ENCODE assay signal across 22 mouse cellular contexts in the genomic region with DNA sequence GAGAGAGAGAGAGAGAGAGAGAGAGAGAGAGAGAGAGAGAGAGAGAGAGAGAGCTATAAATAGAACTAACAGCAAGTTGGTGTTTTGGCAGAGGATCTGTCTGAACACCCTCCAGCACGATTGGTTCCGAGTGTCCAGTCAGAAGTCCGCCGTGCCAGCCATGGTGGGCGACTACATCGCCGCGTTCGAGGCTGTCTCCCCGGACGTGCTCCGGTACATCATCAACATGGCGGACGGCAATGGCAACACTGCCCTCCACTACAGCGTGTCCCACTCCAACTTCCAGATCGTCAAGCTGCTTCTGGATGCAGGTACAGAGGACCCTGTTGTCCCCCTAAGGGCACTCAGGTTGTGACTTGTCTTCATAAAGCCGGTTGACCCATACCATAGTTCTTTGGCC.
DNase-seq lines count a peak whose midpoint lies in the region; ATAC-seq and TF ChIP-seq lines count a peak whose summit lies in the region.
"Had no signal": no experiment of that assay in that cellular context is flagged by ENCODE, and none has a peak within 500 bp of the region (broad histone marks: within the 10 kb centered on the region; RNA-seq: fewer than 3 reads in every experiment).

No protein-coding gene starts in this region.

- no peak for ATAC-seq in heart, embryonic 14.5 days (ENCODE audit: insufficient number of reproducible peaks, insufficient read depth, low FRiP score, low read depth)
- no peak for ATAC-seq in lung, postnatal 0 days
- no peak for ATAC-seq in stomach, embryonic 16.5 days (ENCODE audit: insufficient read depth, low FRiP score)
- ATAC-seq: activated CD4-positive, CD25-positive, alpha-beta regulatory T cell, adult 4 months; CD4-positive, CD25-positive, alpha-beta regulatory T cell, adult 4 months; forebrain, embryonic 14.5 days; hindbrain, postnatal 0 days had no signal

- peaks cover 18 to 28% of the 10 kb centered on the region in 2 experiments for H3K4me1 ChIP-seq in heart, embryonic 14.5 days (ENCODE audit: control insufficient read depth in 2 of 2, insufficient read depth in 2 of 2, low read length in 2 of 2)
- peaks cover 11% of the 10 kb centered on the region for H3K4me1 ChIP-seq in heart, adult 2 months (ENCODE audit: control insufficient read depth, insufficient read depth, low read length)
- H3K4me1 ChIP-seq in lung, postnatal 0 days (ENCODE audit: insufficient read depth, low read depth, low read length): no peaks in the 10 kb centered on the region
- H3K4me1 ChIP-seq in stomach, embryonic 16.5 days (ENCODE audit: control insufficient read depth, insufficient read depth, low read length): no peaks in the 10 kb centered on the region
- H3K4me1 ChIP-seq: embryonic facial prominence, embryonic 15.5 days; hindbrain, embryonic 13.5 days had no signal

- no peak for TF ChIP-seq EP300 in heart, adult 2 months (IDR thresholded peaks at IDR 0.05; ENCODE audit: insufficient read depth, low read depth, low read length)
- TF ChIP-seq EP300 in lung, postnatal 0 days (IDR thresholded peaks at IDR 0.05): no peak

- DNase-seq in heart, adult 2 months: no peak
- DNase-seq in lung, postnatal 10 days: peak; percentile 31
- DNase-seq in lung, postnatal 0 days (ENCODE audit: low spot score): no peak
- DNase-seq in T-cell, adult 2 months (ENCODE audit: low spot score): no peak
- DNase-seq: B cell, adult 2 months; cerebellum, adult 2 months; cerebellum, postnatal 14 days; embryo, embryonic 11 days; gastrocnemius, postnatal 36 days; kidney, adult 11 months; kidney, adult 9 months had no signal

- no peaks in the 10 kb centered on the region for H3K79me2 ChIP-seq in heart, adult 2 months (replicated peaks; ENCODE audit: control insufficient read depth, insufficient read depth, low read length)

- H3K36me3 ChIP-seq in heart, embryonic 14.5 days (ENCODE audit: control insufficient read depth, insufficient read depth, low read length): peaks cover 97% of the 10 kb centered on the region
- H3K36me3 ChIP-seq in heart, adult 2 months (ENCODE audit: control insufficient read depth, insufficient read depth, low read length): peaks cover 8% of the 10 kb centered on the region
- H3K36me3 ChIP-seq in lung, postnatal 0 days (ENCODE audit: insufficient read depth, low read length): peaks cover 3% of the 10 kb centered on the region; the same call in 1 of the 2 replicates
- peaks cover 21% of the 10 kb centered on the region for H3K36me3 ChIP-seq in stomach, embryonic 16.5 days (ENCODE audit: control insufficient read depth, insufficient read depth, low read length)
- H3K36me3 ChIP-seq: G1E had no signal

- H3K27me3 ChIP-seq in heart, embryonic 14.5 days (ENCODE audit: control insufficient read depth, insufficient read depth, low read length): no peaks in the 10 kb centered on the region
- H3K27me3 ChIP-seq in heart, adult 2 months (ENCODE audit: control insufficient read depth, insufficient read depth, low read length): no peaks in the 10 kb centered on the region
- H3K27me3 ChIP-seq in lung, postnatal 0 days (replicated peaks; ENCODE audit: insufficient read depth, low read length): no peaks in the 10 kb centered on the region
- H3K27me3 ChIP-seq in stomach, embryonic 16.5 days (ENCODE audit: control insufficient read depth, insufficient read depth, low read length): no peaks in the 10 kb centered on the region
- H3K27me3 ChIP-seq: embryonic facial prominence, embryonic 15.5 days; hindbrain, embryonic 13.5 days had no signal

- TF ChIP-seq POLR2A in heart, adult 2 months (IDR thresholded peaks at IDR 0.05; ENCODE audit: insufficient read depth, low read depth, low read length): no peak

- H3K27ac ChIP-seq in heart, embryonic 14.5 days (replicated peaks in 1 of 2; ENCODE audit: control insufficient read depth in 1 of 2, insufficient read depth in 1 of 2, low read depth in 2 of 2, low read length in 2 of 2): peak overlapping the region; percentile 10 to 84; a peak in 1 of 4 replicates
- H3K27ac ChIP-seq in heart, adult 2 months: no peak overlapping the region; the same call in 1 of the 2 replicates
- H3K27ac ChIP-seq in lung, postnatal 0 days (ENCODE audit: low read length): no peak overlapping the region
- peak overlapping the region; percentile 32; the same call in 1 of the 2 replicates for H3K27ac ChIP-seq in stomach, embryonic 16.5 days (ENCODE audit: low read length)
- H3K27ac ChIP-seq: embryonic facial prominence, embryonic 15.5 days; forebrain, embryonic 10.5 days; hindbrain, embryonic 13.5 days; hindbrain, postnatal 0 days had no signal

- intact Hi-C loops in heart, adult 2 months (cut with DNase I): no loop called here

- no peak overlapping the region for H3K4me2 ChIP-seq in heart, embryonic 14.5 days (ENCODE audit: low read length)
- H3K4me2 ChIP-seq in lung, postnatal 0 days (replicated peaks; ENCODE audit: low read depth, low read length): no peak overlapping the region
- no peak overlapping the region for H3K4me2 ChIP-seq in stomach, embryonic 16.5 days (ENCODE audit: low read depth, low read length)
- H3K4me2 ChIP-seq: embryonic facial prominence, embryonic 15.5 days; hindbrain, embryonic 13.5 days had no signal

- 85% methylated on average over 17 of the region's 17 CpGs for WGBS in heart, embryonic 14.5 days
- WGBS in heart, adult 2 months: 74% methylated on average over 17 of the region's 17 CpGs
- 89% methylated on average over 17 of the region's 17 CpGs for WGBS in lung, postnatal 0 days
- WGBS in stomach, embryonic 16.5 days: 94% methylated on average over 17 of the region's 17 CpGs

- no peak overlapping the region for H3K4me3 ChIP-seq in heart, embryonic 14.5 days (ENCODE audit: control insufficient read depth in 1 of 2, insufficient read depth in 1 of 2, low read depth in 1 of 2, low read length in 2 of 2)
- no peak overlapping the region for H3K4me3 ChIP-seq in heart, adult 2 months
- H3K4me3 ChIP-seq in lung, postnatal 0 days (ENCODE audit: low read depth, low read length): no peak overlapping the region
- H3K4me3 ChIP-seq in stomach, embryonic 16.5 days (replicated peaks; ENCODE audit: low read length): no peak overlapping the region
- H3K4me3 ChIP-seq: embryonic facial prominence, embryonic 15.5 days; erythroblast, embryonic 14.5 days; forebrain, embryonic 10.5 days; hindbrain, embryonic 13.5 days had no signal

- no peak for TF ChIP-seq CTCF in heart, adult 2 months (IDR thresholded peaks at IDR 0.05)
- TF ChIP-seq CTCF in lung, postnatal 0 days (IDR thresholded peaks at IDR 0.05): no peak

- H3K9me3 ChIP-seq in heart, embryonic 14.5 days (ENCODE audit: control insufficient read depth, low read length): no peaks in the 10 kb centered on the region
- no peaks in the 10 kb centered on the region for H3K9me3 ChIP-seq in lung, postnatal 0 days (ENCODE audit: low read length)
- H3K9me3 ChIP-seq in stomach, embryonic 16.5 days (replicated peaks; ENCODE audit: control insufficient read depth, low read length): no peaks in the 10 kb centered on the region
- H3K9me3 ChIP-seq: embryonic facial prominence, embryonic 15.5 days; forebrain, embryonic 10.5 days; hindbrain, embryonic 13.5 days had no signal

- H3K9ac ChIP-seq in heart, embryonic 14.5 days (ENCODE audit: low read length): no peak overlapping the region
- no peak overlapping the region for H3K9ac ChIP-seq in heart, adult 2 months (ENCODE audit: low read depth, low read length)
- no peak overlapping the region for H3K9ac ChIP-seq in lung, postnatal 0 days (replicated peaks; ENCODE audit: low read depth)
- no peak overlapping the region for H3K9ac ChIP-seq in stomach, embryonic 16.5 days (ENCODE audit: low read length)
- H3K9ac ChIP-seq: embryonic facial prominence, embryonic 15.5 days; hindbrain, embryonic 13.5 days had no signal

Comparison
In these comparisons a context has a peak if more than half of its experiments do, and no peak if none do; other contexts are left out.
1. H3K27ac ChIP-seq: peak in heart, embryonic 14.5 days (2 of 2) and stomach, embryonic 16.5 days (single experiment); none in heart, adult 2 months (single experiment) and lung, postnatal 0 days (single experiment).